Mouse (Mus musculus): ENCODE results near the gene Pou6f2. TPM values are rescaled to one million over a fixed set of nuclear protein-coding genes. Genes with fewer than 3 reads are reported as not detected.
A peak's percentile ranks its signal among the peaks of the same experiment; 100 is the strongest.

The Pou6f2 gene
- polyA plus RNA-seq, 1 experiment from 2014 or later: 8.9 TPM

DNA sequence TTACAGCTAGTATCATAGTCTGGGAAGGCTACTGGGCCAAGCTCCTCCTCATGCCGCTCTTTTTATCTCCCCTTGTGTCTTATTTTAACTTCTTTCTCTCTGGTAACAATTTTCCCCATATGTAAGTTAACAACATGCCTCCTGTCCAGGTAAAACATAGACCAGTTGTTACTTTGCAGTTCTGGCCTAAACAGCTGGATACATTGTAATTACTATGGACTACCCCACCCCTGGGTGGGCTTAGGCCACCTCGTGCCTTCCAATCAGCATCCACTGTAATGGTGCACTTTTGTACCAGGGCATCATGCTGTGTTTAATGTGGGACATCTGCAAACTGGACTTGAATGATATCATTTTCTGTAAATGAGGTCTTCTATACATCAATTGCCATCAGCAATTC is 271.4 kb downstream of the Pou6f2 start:
- no peak overlapping the region for H3K27ac ChIP-seq
- ATAC-seq (ENCODE audit: low FRiP score): no peak
- no peak overlapping the region for H3K4me2 ChIP-seq (replicated peaks)
- no peaks in the 10 kb centered on the region for H3K36me3 ChIP-seq
- no peaks in the 10 kb centered on the region for H3K9me3 ChIP-seq (replicated peaks)
- H3K4me3 ChIP-seq: no peak overlapping the region
- WGBS: 55% methylated on average over 2 of the region's 2 CpGs
- H3K27me3 ChIP-seq: no peaks in the 10 kb centered on the region
- H3K9ac ChIP-seq: no peak overlapping the region
- H3K4me1 ChIP-seq: peaks cover 11% of the 10 kb centered on the region

DNA sequence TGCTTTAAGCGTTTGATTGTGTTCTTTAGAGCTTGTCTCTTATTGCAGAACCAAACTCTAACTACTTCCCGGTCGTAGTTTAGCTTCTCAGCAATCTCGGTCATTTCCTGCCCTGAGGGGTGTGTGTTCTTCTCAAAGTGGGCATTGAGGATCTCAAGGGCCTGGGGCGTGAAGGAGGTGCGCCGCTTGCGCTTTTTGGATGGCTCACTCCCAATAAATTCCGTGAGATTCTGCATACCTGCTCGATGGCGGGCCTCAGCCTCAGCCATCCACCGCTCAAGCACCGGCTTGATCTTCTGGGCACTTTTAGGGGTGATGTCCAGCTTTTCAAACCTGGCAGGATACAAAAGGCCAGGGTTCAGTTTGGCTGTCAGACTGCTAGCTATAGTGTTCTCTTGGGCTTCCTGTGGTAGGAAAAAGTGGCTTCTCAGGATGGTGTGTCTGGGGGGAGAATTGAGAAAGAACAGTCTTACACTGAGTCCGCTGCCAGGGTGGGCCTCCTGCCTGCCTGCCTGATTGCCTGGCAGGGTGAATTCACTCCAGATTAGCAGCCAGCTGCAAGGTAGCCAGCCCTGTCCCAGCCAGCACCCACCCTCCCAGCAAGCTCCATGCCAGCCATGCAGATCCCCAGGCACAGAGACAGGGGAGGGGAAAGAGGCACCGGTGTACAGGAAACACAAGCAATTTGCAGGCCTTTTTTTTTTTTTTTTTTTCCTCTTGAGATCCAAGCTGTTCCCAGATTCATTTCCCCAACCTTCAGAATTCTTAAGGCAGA is 272.1 kb downstream of the Pou6f2 start:
- 70% methylated on average over 15 of the region's 15 CpGs for WGBS
- no peaks in the 10 kb centered on the region for H3K9me3 ChIP-seq (replicated peaks)

DNA sequence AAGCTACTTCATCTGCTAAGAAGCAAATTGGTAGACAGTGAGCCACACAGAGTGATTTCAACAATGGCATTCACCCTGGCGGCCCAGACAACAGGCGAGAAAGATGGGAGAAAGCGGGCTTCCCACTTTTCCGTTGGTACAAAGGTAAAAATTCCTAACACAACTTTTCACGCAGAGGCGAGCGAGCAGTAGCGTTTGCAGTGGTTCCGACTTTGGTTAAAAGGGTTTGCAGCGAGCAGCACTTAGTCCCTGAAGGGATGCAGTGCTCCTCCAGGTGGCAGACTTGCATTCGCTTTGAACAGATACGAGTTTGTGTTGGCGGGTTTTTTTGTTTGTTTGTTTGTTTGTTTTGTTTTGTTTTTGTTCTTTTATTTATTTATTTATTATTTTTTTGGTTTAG is 273.1 kb downstream of the Pou6f2 start:
- H3K4me3 ChIP-seq: no peak overlapping the region
- H3K9me3 ChIP-seq (replicated peaks): no peaks in the 10 kb centered on the region
- no peak overlapping the region for H3K9ac ChIP-seq
- no peak for ATAC-seq (ENCODE audit: low FRiP score)
- 0 out of 2 replicates have a peak, but pooled peaks cover 3% of the 10 kb centered on the region for H3K4me1 ChIP-seq
- H3K27me3 ChIP-seq: no peaks in the 10 kb centered on the region
- WGBS: 27% methylated on average over 13 of the region's 13 CpGs
- no peak overlapping the region for H3K27ac ChIP-seq
- H3K4me2 ChIP-seq (replicated peaks): peak overlapping the region; percentile 26
- no peaks in the 10 kb centered on the region for H3K36me3 ChIP-seq

More for the DNA sequence above, 272.1 kb downstream of the Pou6f2 start:
- no peak; the same call in 1 of the 2 replicates for ATAC-seq (ENCODE audit: low FRiP score)
- H3K27ac ChIP-seq: no peak overlapping the region
- H3K9ac ChIP-seq: no peak overlapping the region
- H3K4me2 ChIP-seq (replicated peaks): no peak overlapping the region
- no peaks in the 10 kb centered on the region for H3K36me3 ChIP-seq
- no peak overlapping the region for H3K4me3 ChIP-seq
- peaks cover 11% of the 10 kb centered on the region for H3K4me1 ChIP-seq
- H3K27me3 ChIP-seq: no peaks in the 10 kb centered on the region

DNA sequence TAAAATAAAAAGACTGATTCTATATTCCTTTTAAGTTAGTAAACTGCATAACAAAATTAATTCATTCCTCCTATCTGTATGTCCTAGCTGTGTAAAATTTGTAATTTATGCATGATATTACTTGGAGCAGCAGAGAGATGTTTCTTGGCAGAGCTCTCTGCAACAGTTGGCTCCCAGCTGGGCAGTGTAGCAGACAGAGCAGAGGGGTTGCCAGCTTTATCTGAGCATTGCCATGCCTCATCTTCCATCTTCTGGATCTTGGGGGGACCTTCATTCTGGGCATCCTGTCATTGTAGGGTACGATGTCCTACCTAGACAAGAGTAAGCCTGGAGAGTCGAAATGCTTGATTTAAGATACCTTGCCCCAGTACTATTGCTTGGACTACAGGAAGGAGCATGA is 277.1 kb downstream of the Pou6f2 start:
- WGBS: 96% methylated on average over 2 of the region's 2 CpGs
- Histone ChIP-seq H3K9me3 (replicated peaks) (no peaks in the 10 kb centered on the region), H3K27me3 (no peaks in the 10 kb centered on the region)

DNA sequence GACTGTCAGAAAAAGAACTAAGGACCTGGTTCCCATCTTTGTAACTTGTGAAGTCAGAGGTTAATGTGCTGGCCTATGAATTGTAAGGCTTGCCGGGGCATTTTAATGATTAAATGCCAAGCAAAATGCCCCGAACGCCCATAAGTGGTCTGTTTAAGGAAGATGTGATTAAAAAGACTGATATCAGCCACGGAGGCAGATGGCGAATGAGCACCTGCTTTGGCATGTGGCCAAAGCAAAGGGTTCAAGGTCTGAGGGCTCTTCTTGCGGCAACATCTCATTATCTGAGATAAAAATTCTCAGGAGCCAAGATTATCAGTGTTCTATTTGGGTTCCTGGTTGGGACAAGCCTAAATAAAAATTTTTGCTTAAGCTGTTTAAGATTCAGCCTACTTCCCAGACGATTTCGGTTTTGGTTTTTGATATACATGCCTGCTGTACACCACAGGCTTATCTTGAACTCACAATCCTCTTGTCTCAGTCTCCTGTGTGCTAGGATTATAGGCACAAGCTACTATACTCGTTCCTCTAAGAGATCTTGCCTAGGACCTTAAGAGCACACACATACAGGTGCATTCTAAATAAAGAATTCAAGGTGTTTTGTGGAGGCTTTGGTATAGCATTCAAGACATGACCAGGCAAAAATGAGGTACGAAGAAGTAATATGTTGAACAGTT is 315.9 kb downstream of the Pou6f2 start:
- Histone ChIP-seq H3K27ac (no peak overlapping the region), H3K9ac (no peak overlapping the region), H3K36me3 (no peaks in the 10 kb centered on the region), H3K9me3 (replicated peaks) (no peaks in the 10 kb centered on the region), H3K4me3 (no peak overlapping the region), H3K4me1 (no peaks in the 10 kb centered on the region), H3K4me2 (replicated peaks) (no peak overlapping the region), H3K27me3 (no peaks in the 10 kb centered on the region)
- WGBS: 83% methylated on average over 10 of the region's 10 CpGs
- ATAC-seq (ENCODE audit: low FRiP score): no peak

More for the DNA sequence above, 277.1 kb downstream of the Pou6f2 start:
- no peak overlapping the region for H3K4me2 ChIP-seq (replicated peaks)
- H3K4me1 ChIP-seq: no peaks in the 10 kb centered on the region
- ATAC-seq (ENCODE audit: low FRiP score): no peak
- no peak overlapping the region for H3K9ac ChIP-seq
- no peak overlapping the region for H3K4me3 ChIP-seq
- no peaks in the 10 kb centered on the region for H3K36me3 ChIP-seq
- no peak overlapping the region for H3K27ac ChIP-seq
